Mouse (Mus musculus) liver, adult 2 months (tissue): Measurements from ENCODE around the gene Mycbp2. TPM values are rescaled to one million over a fixed set of nuclear protein-coding genes. Genes with fewer than 3 reads are reported as not detected.
A peak's percentile ranks its signal among the peaks of the same experiment; 100 is the strongest.

Experiments
- DNase-seq: peaks from one replicate; pipeline ENCODE4 v3.0.0-alpha.2; 2011; ENCODE audit warnings: low read depth, low spot score; ENCODE audit errors: extremely low read depth
- H3K27ac ChIP-seq: fragments of 200-500 bp; replicated peaks from 2 replicates; pipeline ENCODE4 v1.5.1; 2012; ENCODE audit warnings: low read depth, mild to moderate bottlenecking, control low read depth, inconsistent platforms, low read length; ENCODE audit not compliant: insufficient read depth
- H3K27me3 ChIP-seq: fragments of 200-500 bp; 2 replicates; pipeline ENCODE4 v1.6.1; 2012; ENCODE audit warnings: mild to moderate bottlenecking, moderate library complexity, low read length, inconsistent platforms; ENCODE audit not compliant: control insufficient read depth, insufficient read depth
- H3K36me3 ChIP-seq: fragments of 200-500 bp; 2 replicates; pipeline ENCODE4 v1.6.1; 2012; ENCODE audit warnings: low read length, inconsistent platforms; ENCODE audit not compliant: control insufficient read depth, insufficient read depth
- H3K4me1 ChIP-seq: fragments of 200-500 bp; 2 replicates; pipeline ENCODE4 v1.6.1; 2011; ENCODE audit warnings: low read length; ENCODE audit not compliant: control insufficient read depth, insufficient read depth
- H3K4me3 ChIP-seq: fragments of 200-500 bp; 2 replicates; pipeline ENCODE4 v1.5.1; 2011; ENCODE audit warnings: low read depth, mild to moderate bottlenecking, control low read depth, low read length, moderate library complexity; ENCODE audit not compliant: insufficient read depth
- H3K79me2 ChIP-seq: fragments of 200-500 bp; 2 replicates; pipeline ENCODE4 v1.6.1; 2012; ENCODE audit warnings: inconsistent platforms, mild to moderate bottlenecking, low read length, moderate library complexity; ENCODE audit not compliant: control insufficient read depth, insufficient read depth
- H3K9ac ChIP-seq: fragments of 200-500 bp; 2 replicates; pipeline ENCODE4 v1.6.1; 2012; ENCODE audit warnings: low read depth, mild to moderate bottlenecking, control low read depth, inconsistent platforms, low read length
- CTCF ChIP-seq: fragments of 200-500 bp; IDR thresholded peaks from 2 replicates; pipeline ENCODE4 v1.5.1; 2011; ENCODE audit warnings: low read depth, low read length, control low read depth
- POLR2A ChIP-seq: fragments of 200-500 bp; IDR thresholded peaks from 2 replicates; pipeline ENCODE4 v1.6.1; 2011; ENCODE audit warnings: low read length, control low read depth; ENCODE audit not compliant: insufficient read depth; ENCODE audit errors: extremely low read depth
- WGBS: fragments of 180-500 bp; shearing (Covaris S2); methylation state at CpG from one replicate; pipeline ENCODE4 v1.1.7; 2018; 5-methylcytosine and 5-hydroxymethylcytosine counted together
- polyA plus RNA-seq: library from polyadenylated mRNA; depleted of rRNA; stranded (reverse); fragments of >200 nt; gene quantifications from 2 replicates; pipeline ENCODE4 v1.2.3, GENCODE M21; 2012
- total RNA-seq: library from RNA; depleted of rRNA; stranded (reverse); fragments of >200 nt; gene quantifications from 2 replicates; pipeline ENCODE4 v1.2.3, GENCODE M21; 2014

Gene Mycbp2
- total and polyA plus RNA-seq, 2 experiments = 5.2 to 14.0 TPM

DNA sequence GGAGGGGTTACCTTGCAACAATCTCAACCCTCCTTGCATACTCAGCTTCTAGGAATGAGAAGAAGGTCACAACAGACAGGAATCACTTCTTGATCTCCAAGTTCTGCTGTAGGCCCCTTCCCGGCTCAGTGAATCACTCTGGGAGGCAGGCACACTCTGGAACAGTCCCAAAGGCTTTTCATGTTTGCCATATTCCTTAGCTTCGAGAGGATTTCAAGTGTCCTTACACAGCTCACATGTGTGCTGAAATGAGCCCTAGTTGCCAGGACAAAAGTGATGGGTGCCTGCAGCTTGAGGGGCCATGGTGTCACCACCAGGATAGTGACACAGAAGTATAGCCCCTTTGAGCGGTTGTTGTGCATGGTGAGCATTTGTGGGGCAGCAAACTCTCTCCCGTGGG lies 273.9 kb downstream of the Mycbp2 start:
- Histone ChIP-seq H3K9ac (no peak overlapping the region), H3K36me3 (peaks cover 21% of the 10 kb centered on the region), H3K4me1 (peaks cover 12% of the 10 kb centered on the region), H3K27me3 (no peaks in the 10 kb centered on the region), H3K79me2 (peaks cover 2% of the 10 kb centered on the region; the same call in 1 of the 2 replicates), H3K4me3 (no peak overlapping the region), H3K27ac (no peak overlapping the region)
- WGBS = 95% methylated on average over 4 of the region's 4 CpGs
- DNase-seq = no peak
- no peak for TF ChIP-seq CTCF
- no peak for TF ChIP-seq POLR2A

DNA sequence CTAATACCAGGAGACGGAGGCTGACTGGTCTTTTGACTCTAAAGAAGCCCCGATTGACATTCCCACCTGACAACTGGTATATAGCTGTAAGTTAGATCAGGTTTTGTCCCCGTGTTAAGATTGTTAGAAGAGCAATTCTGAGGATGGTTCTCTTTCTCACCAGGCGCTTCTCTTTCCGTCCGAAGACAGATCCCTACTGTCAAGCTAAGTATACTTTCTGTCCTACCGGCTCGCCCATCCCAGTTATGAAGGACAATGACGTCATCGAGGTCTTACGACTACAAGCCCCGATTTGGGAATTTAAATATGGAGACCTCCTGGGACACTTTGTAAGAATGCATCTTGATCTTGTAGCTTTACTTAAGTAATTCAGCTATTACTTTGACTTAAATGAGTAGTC lies 275.1 kb downstream of the Mycbp2 start:
- DNase-seq = no peak
- H3K9ac ChIP-seq = no peak overlapping the region
- no peak overlapping the region for H3K4me3 ChIP-seq
- H3K4me1 ChIP-seq = peaks cover 7% of the 10 kb centered on the region
- H3K27me3 ChIP-seq = no peaks in the 10 kb centered on the region
- TF ChIP-seq POLR2A = no peak
- H3K36me3 ChIP-seq = peaks cover 21% of the 10 kb centered on the region
- 93% methylated on average over 12 of the region's 12 CpGs for WGBS
- no peak overlapping the region for H3K27ac ChIP-seq
- H3K79me2 ChIP-seq = peaks cover 2% of the 10 kb centered on the region; the same call in 1 of the 2 replicates

DNA sequence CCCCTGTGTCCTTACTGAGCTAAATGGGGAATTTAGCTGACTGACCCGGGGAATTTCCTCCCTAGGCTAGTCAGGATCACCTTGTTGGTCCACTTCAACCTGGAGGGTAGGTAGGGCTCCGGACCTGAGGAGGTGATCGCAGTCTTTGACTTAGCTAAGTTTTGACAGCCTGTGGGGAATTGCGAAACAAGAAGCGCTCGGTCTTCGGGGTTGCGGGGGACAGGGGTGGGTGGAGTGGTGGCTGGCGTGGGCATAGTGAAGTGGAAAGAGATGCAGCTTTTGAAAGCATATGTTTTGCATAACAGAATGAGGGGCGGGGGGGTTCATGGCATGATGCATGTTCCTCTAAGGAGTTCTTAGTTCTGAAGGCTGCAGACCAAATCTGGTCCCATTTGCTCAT lies 275.8 kb downstream of the Mycbp2 start:
- peaks cover 2% of the 10 kb centered on the region; the same call in 1 of the 2 replicates for H3K79me2 ChIP-seq
- H3K36me3 ChIP-seq = peaks cover 17% of the 10 kb centered on the region
- 1% methylated on average over 10 of the region's 10 CpGs for WGBS
- TF ChIP-seq POLR2A (no peak), CTCF (no peak)
- peak overlapping the region; percentile 68 for H3K4me3 ChIP-seq
- H3K27me3 ChIP-seq = no peaks in the 10 kb centered on the region
- peaks cover 7% of the 10 kb centered on the region for H3K4me1 ChIP-seq
- no peak for DNase-seq
- peak overlapping the region; percentile 84 for H3K27ac ChIP-seq
- H3K9ac ChIP-seq = peak overlapping the region; percentile 83

DNA sequence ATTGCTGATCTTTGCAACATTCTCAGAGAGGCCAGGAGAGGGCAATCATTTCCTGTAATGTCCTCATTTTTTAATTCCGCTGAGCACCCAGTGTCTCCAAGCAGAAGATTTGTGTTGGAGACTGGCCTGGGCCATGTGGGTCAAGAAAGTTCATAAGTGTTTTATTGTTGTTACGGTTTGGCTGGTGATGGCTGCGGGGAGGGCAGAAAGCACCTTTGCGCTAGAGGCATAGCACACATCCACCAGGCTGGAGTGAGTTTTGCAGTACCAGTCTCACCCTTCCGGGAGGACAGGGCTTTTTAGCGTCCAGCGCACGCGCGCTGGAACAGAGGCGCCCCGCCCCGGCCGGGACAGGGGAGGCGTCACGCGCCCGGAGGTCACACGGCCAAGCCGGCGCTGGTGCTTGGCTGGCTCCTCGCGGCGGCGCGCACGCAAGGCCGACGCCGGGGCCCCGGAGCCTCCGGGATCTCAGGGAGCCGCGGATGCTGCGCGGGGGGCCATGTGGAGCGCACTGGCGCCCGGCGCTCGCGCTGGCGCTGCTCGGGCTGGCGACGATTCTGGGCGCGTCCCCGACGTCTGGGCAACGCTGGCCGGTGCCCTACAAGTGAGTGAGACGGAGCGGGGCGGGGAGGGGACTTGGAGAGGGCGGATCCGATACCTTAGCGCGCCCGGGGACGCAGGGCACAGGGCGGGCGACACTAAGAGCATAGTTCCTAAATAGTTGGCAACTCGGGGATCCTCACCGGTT lies 276.6 kb downstream of the Mycbp2 start, which contains the start of gene Cln5:
Gene Cln5 (plus strand): TSS at position 353 of the 748 bp plus-strand sequence.
- peak within 1 kb of the TSS; percentile 84 for H3K27ac ChIP-seq
- H3K27me3 ChIP-seq = no peaks in the 10 kb centered on the region
- H3K79me2 ChIP-seq = peaks cover 2% of the 10 kb centered on the region; the same call in 1 of the 2 replicates
- peaks cover 7% of the 10 kb centered on the region for H3K4me1 ChIP-seq
- TF ChIP-seq CTCF = peak; percentile 37
- peak; percentile 76 for TF ChIP-seq POLR2A
- whole genome bisulfite sequencing = under 1% methylated on average over 65 of the region's 65 CpGs
- peak within 1 kb of the TSS; percentile 83 for H3K9ac ChIP-seq
- peak; percentile 84 for DNase-seq
- H3K4me3 ChIP-seq = peak within 1 kb of the TSS; percentile 68
- peaks cover 12% of the 10 kb centered on the region for H3K36me3 ChIP-seq

DNA sequence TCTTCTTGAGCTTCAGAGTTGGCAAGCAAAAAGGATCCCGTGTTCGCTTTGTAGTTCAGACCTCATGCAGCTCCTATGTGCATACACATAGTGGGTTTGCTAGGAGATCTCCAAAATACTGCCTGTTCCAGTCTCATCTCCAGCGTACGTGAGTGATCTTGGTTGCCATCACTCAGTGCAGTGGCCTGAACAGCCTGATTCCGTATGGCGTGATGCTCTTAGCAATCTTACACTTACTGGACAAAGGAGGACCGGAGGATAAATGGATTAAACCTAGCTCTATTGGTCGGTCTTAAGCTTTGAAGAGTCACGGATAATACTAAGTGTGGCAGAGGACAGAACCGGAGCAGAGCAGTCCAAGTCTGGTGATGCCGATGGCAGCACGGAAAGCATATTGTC lies 277.1 kb downstream of the Mycbp2 start:
- Histone ChIP-seq H3K27me3 (no peaks in the 10 kb centered on the region), H3K79me2 (peaks cover 2% of the 10 kb centered on the region; the same call in 1 of the 2 replicates), H3K27ac (peak overlapping the region; percentile 78), H3K36me3 (peaks cover 8% of the 10 kb centered on the region), H3K4me1 (peaks cover 7% of the 10 kb centered on the region), H3K9ac (peak overlapping the region; percentile 63), H3K4me3 (peak overlapping the region; percentile 38)
- TF ChIP-seq CTCF = no peak
- 13% methylated on average over 12 of the region's 12 CpGs for WGBS
- no peak for DNase-seq
